Mouse (Mus musculus) A20 (cell line): ENCODE results near the gene Slc16a5.
"Not testable (repeated sequence)": the region's sequence is repeated elsewhere in the genome, so short reads cannot be mapped to it uniquely, and the experiment has no call there.

ENCODE experiments used
- DNase-seq: peaks from one replicate; pipeline ENCODE4 v3.0.0-alpha.2; 2011; ENCODE audit warnings: low read depth, low spot score

The Slc16a5 gene

GRCm38 (mm10) chr11:115478296-115478938 lies 16.1 kb downstream of the Slc16a5 start:
- DNase-seq, result no peak

- no peak for DNase-seq
These were observed 19.4 kb downstream of the Slc16a5 start for GRCm38 (mm10) chr11:115481553-115482259.

- DNase-seq, result no peak
These were observed 21.0 kb downstream of the Slc16a5 start for GRCm38 (mm10) chr11:115483278-115483677.

DNA sequence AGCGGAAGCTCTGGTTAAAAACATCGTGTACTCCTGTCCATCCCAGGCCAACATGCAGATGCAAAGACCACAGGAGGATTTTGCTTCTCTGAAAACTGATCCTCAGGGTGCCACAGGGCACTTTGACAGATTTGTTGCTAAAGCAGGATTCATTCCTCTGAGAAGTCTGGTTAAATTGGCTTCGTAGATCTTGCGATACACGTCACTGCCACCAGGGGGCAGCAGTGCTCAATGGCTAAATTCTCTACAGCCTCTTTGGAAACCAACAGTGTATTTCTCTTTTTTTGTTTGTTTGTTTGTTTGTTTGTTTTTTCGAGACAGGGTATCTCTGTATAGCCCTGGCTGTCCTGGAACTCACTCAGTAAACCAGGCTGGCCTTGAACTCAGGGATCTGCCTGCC lies 21.5 kb downstream of the Slc16a5 start:
- peak; percentile 73 for DNase-seq

DNA sequence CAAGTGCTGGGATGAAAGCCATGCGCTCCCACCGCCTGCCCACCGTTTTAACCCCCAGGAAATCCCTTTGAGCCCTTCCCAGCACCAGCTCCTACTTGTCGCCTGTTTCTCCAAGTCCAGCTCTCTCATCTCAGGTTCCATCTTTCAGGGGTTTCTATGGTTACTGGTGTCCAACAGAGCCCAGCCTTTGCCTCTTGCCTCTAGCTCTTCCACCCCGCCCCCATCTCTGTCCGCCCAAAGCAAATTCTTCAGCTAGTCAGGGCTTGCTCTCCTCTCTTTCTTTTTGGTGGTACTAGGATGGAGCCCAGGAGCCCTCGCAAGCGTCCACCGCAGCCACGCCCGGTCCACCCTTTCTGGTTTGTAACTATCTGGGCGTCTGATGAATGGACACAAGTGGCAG lies 22.9 kb downstream of the Slc16a5 start:
- no peak for DNase-seq

DNA sequence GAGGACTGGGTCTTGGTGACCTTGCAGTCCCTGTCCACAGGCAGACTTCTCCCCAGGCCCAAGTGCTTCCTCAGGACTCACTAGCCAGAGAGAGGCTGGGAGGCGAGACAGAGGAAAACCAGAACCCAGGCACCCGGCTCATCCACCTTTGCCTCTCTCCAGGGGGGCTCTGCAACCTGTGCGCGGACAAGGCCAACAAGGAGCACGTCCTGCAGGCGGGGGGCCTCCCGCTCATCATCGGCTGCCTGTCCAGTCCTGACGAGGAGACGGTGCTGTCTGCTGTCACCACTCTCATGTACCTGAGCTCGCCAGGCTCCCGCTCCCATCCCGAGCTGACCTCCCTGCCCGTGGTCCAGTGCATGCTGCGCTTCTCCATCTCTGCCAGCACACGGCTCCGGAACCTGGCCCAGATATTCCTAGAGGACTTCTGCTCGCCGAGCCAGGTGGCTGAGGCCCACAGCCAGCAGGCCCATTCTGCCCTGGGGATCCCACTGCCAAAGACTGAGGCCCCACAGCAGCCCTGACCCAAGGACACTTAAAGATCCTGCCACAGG lies 26.4 kb downstream of the Slc16a5 start:
- no peak for DNase-seq

GRCm38 (mm10) chr11:115490441-115491355 lies 28.4 kb downstream of the Slc16a5 start:
- no peak for DNase-seq

GRCm38 (mm10) chr11:115491356-115492083 lies 29.2 kb downstream of the Slc16a5 start, which contains the start of gene Nt5c:
Gene Nt5c (minus strand): TSS chr11:115491862.
- DNase-seq, result peak; percentile 91

- no peak for DNase-seq
These were observed 30.1 kb downstream of the Slc16a5 start for GRCm38 (mm10) chr11:115492387-115492786.

DNA sequence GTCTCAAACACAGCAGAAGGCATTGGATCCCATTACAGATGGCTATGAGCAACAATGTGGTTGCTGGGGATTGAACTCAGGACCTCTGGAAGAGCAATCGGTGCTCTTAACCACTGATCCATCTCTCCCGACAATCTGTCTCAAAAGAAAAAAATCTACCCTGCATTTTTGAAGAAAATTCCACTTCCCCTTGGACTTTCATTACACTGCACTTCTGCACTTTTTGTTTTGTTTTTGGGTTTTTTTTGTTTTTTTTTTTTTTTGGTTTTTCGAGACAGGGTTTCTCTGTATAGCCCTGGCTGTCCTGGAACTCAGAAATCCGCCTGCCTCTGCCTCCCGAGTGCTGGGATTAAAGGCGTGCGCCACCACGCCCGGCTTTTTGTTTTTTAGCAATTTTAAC lies 34.3 kb downstream of the Slc16a5 start:
- not testable (repeated sequence) for DNase-seq

DNA sequence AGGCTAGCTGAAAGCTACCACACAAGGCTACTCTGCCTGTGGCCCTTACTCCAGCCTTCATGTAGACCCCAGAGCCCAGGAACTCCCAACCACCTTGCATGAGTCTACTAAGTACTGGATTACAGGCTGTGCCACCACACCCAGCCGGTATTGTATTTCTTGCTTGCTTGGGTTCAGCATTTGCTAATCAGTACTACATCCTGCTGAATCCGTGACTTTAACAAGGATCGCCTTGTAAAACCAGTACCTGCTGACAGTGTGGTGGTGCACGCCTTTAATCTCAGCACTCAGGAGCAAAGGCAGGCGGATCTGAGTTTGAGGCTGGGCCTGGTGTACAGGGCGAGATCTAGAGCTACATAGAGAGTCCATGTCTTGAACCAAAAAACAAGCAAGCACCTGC lies 40.4 kb downstream of the Slc16a5 start:
- no peak for DNase-seq

DNA sequence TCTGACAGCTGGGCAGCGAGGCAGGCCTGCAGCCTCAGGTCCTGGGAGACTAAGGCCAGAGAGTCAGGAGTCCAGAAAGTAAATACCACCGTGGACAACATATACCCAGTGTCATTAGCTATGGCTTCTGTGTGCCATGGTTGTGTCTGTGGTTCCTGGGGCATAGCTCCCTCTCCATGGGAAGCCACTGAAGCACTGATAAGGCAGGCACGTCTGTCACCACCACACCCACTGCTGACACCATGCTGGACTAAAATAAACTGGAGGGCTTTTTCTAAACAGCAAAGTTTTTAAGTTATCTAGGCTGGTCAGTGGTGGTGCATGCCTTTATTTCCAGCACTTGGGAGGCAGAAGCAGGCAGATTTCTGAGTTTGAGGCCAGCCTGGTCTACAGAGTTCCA lies 44.3 kb downstream of the Slc16a5 start:
- DNase-seq, result no peak

- peak; percentile 66 for DNase-seq
These were observed 45.8 kb downstream of the Slc16a5 start for GRCm38 (mm10) chr11:115508061-115508460.

GRCm38 (mm10) chr11:115509773-115510506 lies 47.7 kb downstream of the Slc16a5 start:
- no peak for DNase-seq

DNA sequence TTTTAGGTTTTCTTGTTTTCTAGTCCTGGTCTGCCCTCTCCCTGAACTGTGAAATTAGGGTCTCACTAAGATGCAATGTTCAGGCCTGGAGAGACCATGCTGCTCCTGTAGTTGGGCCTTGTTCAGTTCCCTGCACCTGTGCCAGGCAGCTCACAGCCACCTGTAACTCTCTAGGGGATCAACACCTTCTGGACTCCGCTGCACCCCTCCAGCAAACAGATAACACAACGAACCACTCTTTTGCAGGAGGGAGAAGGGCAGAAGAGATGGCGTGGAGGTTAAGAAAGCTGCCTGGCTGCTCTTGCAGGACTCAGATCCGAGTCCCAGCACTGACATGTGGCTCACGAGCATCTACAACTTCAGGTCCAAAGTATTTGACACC lies 48.2 kb downstream of the Slc16a5 start:
- DNase-seq, result peak; percentile 58

DNA sequence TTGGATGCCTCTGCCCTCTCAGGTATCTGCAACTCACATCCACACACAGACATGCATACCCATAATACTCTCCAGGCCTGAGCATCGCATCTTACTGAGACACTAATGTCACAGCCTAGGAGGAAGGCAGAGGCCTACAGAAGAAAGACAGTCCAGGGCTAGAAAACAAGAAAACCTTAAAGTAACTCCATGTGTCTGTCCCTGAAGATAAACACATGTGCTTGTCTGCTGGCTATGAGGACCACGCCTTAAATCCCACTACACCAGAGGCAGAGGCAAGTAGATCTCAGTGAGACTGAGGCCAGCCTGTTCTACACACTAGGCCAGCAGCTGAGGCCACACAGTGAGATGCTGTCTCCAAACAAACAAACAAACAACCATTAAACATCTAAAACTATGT lies 48.8 kb downstream of the Slc16a5 start:
- DNase-seq, result no peak

GRCm38 (mm10) chr11:115512004-115512403 lies 49.7 kb downstream of the Slc16a5 start:
- DNase-seq, result no peak

- peak; percentile 84 for DNase-seq
These were observed 50.3 kb downstream of the Slc16a5 start for GRCm38 (mm10) chr11:115512407-115513183.
